Mouse (Mus musculus): ENCODE data around the gene Pam. TPM values are rescaled to one million over a fixed set of nuclear protein-coding genes. Genes with fewer than 3 reads are reported as not detected.

Pam gene
- 17.7 and 18.0 TPM in 2 replicates for polyA plus RNA-seq (2014; fragmentation: Nextera tagmentation; extraction: Ambion mirVana)

- ATAC-seq (ENCODE audit: insufficient number of reproducible peaks, low FRiP score, low TSS enrichment, low read depth) (peak; percentile 90), DNase-seq (ENCODE audit: low spot score) (peak; percentile 81)
- H3K27me3 ChIP-seq (ENCODE audit: control insufficient read depth, insufficient read depth, low read length) = no peaks in the 10 kb centered on the region
These were observed at the start of gene Pam for GRCm38 (mm10) chr1:98095246-98095990. Gene Pam (minus strand): TSS chr1:98095646.

GRCm38 (mm10) chr1:98144845-98145244, 49.4 kb upstream of the Pam start:
- Histone ChIP-seq H3K9me3 (ENCODE audit: control insufficient read depth, low read length) (no peaks in the 10 kb centered on the region), H3K4me1 (ENCODE audit: control insufficient read depth, insufficient read depth, low read length) (no peaks in the 10 kb centered on the region), H3K9ac (ENCODE audit: low read length) (no peak overlapping the region), H3K27ac (replicated peaks; ENCODE audit: low read depth, low read length) (no peak overlapping the region), H3K27me3 (ENCODE audit: control insufficient read depth, insufficient read depth, low read length) (no peaks in the 10 kb centered on the region), H3K4me3 (ENCODE audit: low read depth, low read length) (no peak overlapping the region), H3K36me3 (ENCODE audit: control insufficient read depth, insufficient read depth, low read length) (no peaks in the 10 kb centered on the region), H3K4me2 (ENCODE audit: low read depth, severe bottlenecking) (no peak overlapping the region)
- DNase-seq (ENCODE audit: low spot score) (no peak), ATAC-seq (ENCODE audit: insufficient number of reproducible peaks, low FRiP score, low TSS enrichment, low read depth) (no peak)
- 95% methylated on average over 1 of the region's 1 CpGs for WGBS

More at GRCm38 (mm10) chr1:98095246-98095990, at the start of gene Pam:
- H3K4me3 ChIP-seq (ENCODE audit: low read depth, low read length) = peak within 1 kb of the TSS; percentile 46
- H3K9ac ChIP-seq (ENCODE audit: low read length) = peak within 1 kb of the TSS; percentile 78
- no peaks in the 10 kb centered on the region for H3K9me3 ChIP-seq (ENCODE audit: control insufficient read depth, low read length)
- H3K36me3 ChIP-seq (ENCODE audit: control insufficient read depth, insufficient read depth, low read length) = no peaks in the 10 kb centered on the region
- WGBS = under 1% methylated on average over 61 of the region's 82 CpGs
- H3K4me1 ChIP-seq (ENCODE audit: control insufficient read depth, insufficient read depth, low read length) = no peaks in the 10 kb centered on the region
- 0 out of 2 replicates have a peak within 1 kb of the TSS, but pooled peaks have one; percentile 30 for H3K27ac ChIP-seq (replicated peaks; ENCODE audit: low read depth, low read length)
- peak within 1 kb of the TSS; percentile 53 for H3K4me2 ChIP-seq (ENCODE audit: low read depth, severe bottlenecking)

GRCm38 (mm10) chr1:98131244-98131643, 35.8 kb upstream of the Pam start:
- H3K4me3 ChIP-seq (ENCODE audit: low read depth, low read length) = no peak overlapping the region
- no peak overlapping the region for H3K4me2 ChIP-seq (ENCODE audit: low read depth, severe bottlenecking)
- H3K9me3 ChIP-seq (ENCODE audit: control insufficient read depth, low read length) = no peaks in the 10 kb centered on the region
- H3K27me3 ChIP-seq (ENCODE audit: control insufficient read depth, insufficient read depth, low read length) = no peaks in the 10 kb centered on the region
- H3K36me3 ChIP-seq (ENCODE audit: control insufficient read depth, insufficient read depth, low read length) = no peaks in the 10 kb centered on the region
- no peak overlapping the region for H3K9ac ChIP-seq (ENCODE audit: low read length)
- DNase-seq (ENCODE audit: low spot score) (no peak), ATAC-seq (ENCODE audit: insufficient number of reproducible peaks, low FRiP score, low TSS enrichment, low read depth) (no peak)
- 78% methylated on average over 4 of the region's 4 CpGs for WGBS
- no peak overlapping the region for H3K27ac ChIP-seq (replicated peaks; ENCODE audit: low read depth, low read length)
- no peaks in the 10 kb centered on the region for H3K4me1 ChIP-seq (ENCODE audit: control insufficient read depth, insufficient read depth, low read length)

- ATAC-seq (ENCODE audit: insufficient number of reproducible peaks, low FRiP score, low TSS enrichment, low read depth) (no peak), DNase-seq (ENCODE audit: low spot score) (no peak)
- Histone ChIP-seq H3K27me3 (ENCODE audit: control insufficient read depth, insufficient read depth, low read length) (no peaks in the 10 kb centered on the region), H3K4me2 (ENCODE audit: low read depth, severe bottlenecking) (no peak overlapping the region), H3K9ac (ENCODE audit: low read length) (no peak overlapping the region), H3K9me3 (ENCODE audit: control insufficient read depth, low read length) (no peaks in the 10 kb centered on the region), H3K36me3 (ENCODE audit: control insufficient read depth, insufficient read depth, low read length) (no peaks in the 10 kb centered on the region), H3K4me3 (ENCODE audit: low read depth, low read length) (no peak overlapping the region), H3K27ac (replicated peaks; ENCODE audit: low read depth, low read length) (no peak overlapping the region), H3K4me1 (ENCODE audit: control insufficient read depth, insufficient read depth, low read length) (no peaks in the 10 kb centered on the region)
- WGBS = 75% methylated on average over 3 of the region's 3 CpGs
These were observed 34.3 kb upstream of the Pam start for GRCm38 (mm10) chr1:98129561-98130347.

- H3K36me3 ChIP-seq (ENCODE audit: control insufficient read depth, insufficient read depth, low read length) = no peaks in the 10 kb centered on the region
These were observed 33.7 kb upstream of the Pam start for GRCm38 (mm10) chr1:98129111-98129510.

GRCm38 (mm10) chr1:98128338-98129096, 33.1 kb upstream of the Pam start:
- H3K4me2 ChIP-seq (ENCODE audit: low read depth, severe bottlenecking) = no peak overlapping the region
- H3K36me3 ChIP-seq (ENCODE audit: control insufficient read depth, insufficient read depth, low read length) = no peaks in the 10 kb centered on the region
- H3K4me3 ChIP-seq (ENCODE audit: low read depth, low read length) = no peak overlapping the region
- no peak overlapping the region for H3K27ac ChIP-seq (replicated peaks; ENCODE audit: low read depth, low read length)
- no peak for DNase-seq (ENCODE audit: low spot score)
- no peaks in the 10 kb centered on the region for H3K9me3 ChIP-seq (ENCODE audit: control insufficient read depth, low read length)
- H3K9ac ChIP-seq (ENCODE audit: low read length) = no peak overlapping the region
- H3K4me1 ChIP-seq (ENCODE audit: control insufficient read depth, insufficient read depth, low read length) = no peaks in the 10 kb centered on the region
- no peak for ATAC-seq (ENCODE audit: insufficient number of reproducible peaks, low FRiP score, low TSS enrichment, low read depth)
- no peaks in the 10 kb centered on the region for H3K27me3 ChIP-seq (ENCODE audit: control insufficient read depth, insufficient read depth, low read length)

More at GRCm38 (mm10) chr1:98129111-98129510, 33.7 kb upstream of the Pam start:
- ATAC-seq (ENCODE audit: insufficient number of reproducible peaks, low FRiP score, low TSS enrichment, low read depth) (no peak), DNase-seq (ENCODE audit: low spot score) (no peak)
- no peaks in the 10 kb centered on the region for H3K4me1 ChIP-seq (ENCODE audit: control insufficient read depth, insufficient read depth, low read length)
- no peaks in the 10 kb centered on the region for H3K27me3 ChIP-seq (ENCODE audit: control insufficient read depth, insufficient read depth, low read length)
- H3K4me3 ChIP-seq (ENCODE audit: low read depth, low read length) = no peak overlapping the region
- no peak overlapping the region for H3K27ac ChIP-seq (replicated peaks; ENCODE audit: low read depth, low read length)
- H3K9me3 ChIP-seq (ENCODE audit: control insufficient read depth, low read length) = no peaks in the 10 kb centered on the region
- H3K4me2 ChIP-seq (ENCODE audit: low read depth, severe bottlenecking) = no peak overlapping the region
- 88% methylated on average over 1 of the region's 1 CpGs for WGBS
- H3K9ac ChIP-seq (ENCODE audit: low read length) = no peak overlapping the region

GRCm38 (mm10) chr1:98126268-98126667, 30.8 kb upstream of the Pam start:
- H3K4me2 ChIP-seq (ENCODE audit: low read depth, severe bottlenecking) = no peak overlapping the region
- H3K4me3 ChIP-seq (ENCODE audit: low read depth, low read length) = no peak overlapping the region
- DNase-seq (ENCODE audit: low spot score) (no peak), ATAC-seq (ENCODE audit: insufficient number of reproducible peaks, low FRiP score, low TSS enrichment, low read depth) (no peak)
- no peaks in the 10 kb centered on the region for H3K36me3 ChIP-seq (ENCODE audit: control insufficient read depth, insufficient read depth, low read length)
- no peaks in the 10 kb centered on the region for H3K4me1 ChIP-seq (ENCODE audit: control insufficient read depth, insufficient read depth, low read length)
- H3K9me3 ChIP-seq (ENCODE audit: control insufficient read depth, low read length) = no peaks in the 10 kb centered on the region
- H3K27ac ChIP-seq (replicated peaks; ENCODE audit: low read depth, low read length) = no peak overlapping the region
- H3K9ac ChIP-seq (ENCODE audit: low read length) = no peak overlapping the region
- H3K27me3 ChIP-seq (ENCODE audit: control insufficient read depth, insufficient read depth, low read length) = no peaks in the 10 kb centered on the region
- WGBS = 91% methylated on average over 3 of the region's 3 CpGs

GRCm38 (mm10) chr1:98124727-98125126, 29.3 kb upstream of the Pam start:
- Histone ChIP-seq H3K9me3 (ENCODE audit: control insufficient read depth, low read length) (no peaks in the 10 kb centered on the region), H3K27ac (replicated peaks; ENCODE audit: low read depth, low read length) (no peak overlapping the region), H3K4me3 (ENCODE audit: low read depth, low read length) (no peak overlapping the region), H3K4me1 (ENCODE audit: control insufficient read depth, insufficient read depth, low read length) (no peaks in the 10 kb centered on the region), H3K4me2 (ENCODE audit: low read depth, severe bottlenecking) (no peak overlapping the region), H3K9ac (ENCODE audit: low read length) (no peak overlapping the region), H3K27me3 (ENCODE audit: control insufficient read depth, insufficient read depth, low read length) (no peaks in the 10 kb centered on the region), H3K36me3 (ENCODE audit: control insufficient read depth, insufficient read depth, low read length) (no peaks in the 10 kb centered on the region)
- ATAC-seq (ENCODE audit: insufficient number of reproducible peaks, low FRiP score, low TSS enrichment, low read depth) (no peak), DNase-seq (ENCODE audit: low spot score) (no peak)
- WGBS = 79% methylated on average over 1 of the region's 1 CpGs
